Mouse (Mus musculus): ENCODE measurements around the gene D1Pas1. TPM values are rescaled to one million over a fixed set of nuclear protein-coding genes. Genes with fewer than 3 reads are reported as not detected.

Gene D1Pas1
- total RNA-seq, 1 experiment = 13.9 TPM

DNA sequence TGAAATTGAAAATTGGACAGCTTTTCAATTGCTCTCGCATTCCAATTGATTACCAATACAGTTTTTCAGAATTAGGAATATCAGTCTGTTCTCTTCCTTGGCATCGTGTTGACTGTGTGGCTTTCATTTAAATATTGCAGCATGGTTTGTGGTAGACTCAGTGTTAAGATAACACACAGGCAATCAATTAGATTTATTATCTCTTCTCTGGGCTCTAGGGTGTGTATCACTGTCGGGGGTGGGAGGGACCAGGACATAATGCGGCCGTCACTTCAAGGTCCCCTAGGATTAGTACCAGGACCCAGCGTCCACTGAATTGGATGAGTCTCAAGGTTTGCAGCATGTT lies 36.4 kb upstream of the D1Pas1 start:
- no peaks in the 10 kb centered on the region for H3K9me3 ChIP-seq (ENCODE audit: control insufficient read depth, insufficient read depth, low read depth, low read length)
- no peak for TF ChIP-seq ZC3H11A (IDR thresholded peaks at IDR 0.05; ENCODE audit: borderline replicate concordance, low read depth, low read length)
- TF ChIP-seq ZNF384 (IDR thresholded peaks at IDR 0.05; ENCODE audit: low read depth, low read length) = no peak
- no peak for TF ChIP-seq CHD2 (IDR thresholded peaks at IDR 0.05; ENCODE audit: low read depth, low read length)
- TF ChIP-seq HCFC1 (IDR thresholded peaks at IDR 0.05; ENCODE audit: borderline replicate concordance, insufficient read depth, low read length) = no peak
- no peak for TF ChIP-seq MAFK (IDR thresholded peaks at IDR 0.05; ENCODE audit: insufficient read depth, low read depth, low read length)
- no peak overlapping the region for H3K4me3 ChIP-seq (ENCODE audit: insufficient read depth in 1 of 2, low read depth in 1 of 2, low read length in 2 of 2, poor library complexity in 1 of 2, severe bottlenecking in 1 of 2)
- no peaks in the 10 kb centered on the region for H3K36me3 ChIP-seq (ENCODE audit: control insufficient read depth, insufficient read depth, low read length, poor library complexity, severe bottlenecking)
- no peak overlapping the region for H3K27ac ChIP-seq (ENCODE audit: insufficient read depth, low read depth, low read length, poor library complexity, severe bottlenecking)
- H3K9ac ChIP-seq (ENCODE audit: insufficient read depth, low read depth, low read length, poor library complexity, severe bottlenecking) = no peak overlapping the region
- peaks cover 0 to 7% of the 10 kb centered on the region in 2 experiments; a peak in 1 of 4 replicates for H3K4me1 ChIP-seq (ENCODE audit: control insufficient read depth in 2 of 2, insufficient read depth in 2 of 2, low read length in 2 of 2, poor library complexity in 1 of 2)
- DNase-seq (ENCODE audit: low read depth, low spot score) = no peak
- in situ Hi-C loops (cut with MboI; ENCODE audit: low sequenced_read_pairs in 2 of 2, unreplicated experiment in 2 of 2) = no loop called here

DNA sequence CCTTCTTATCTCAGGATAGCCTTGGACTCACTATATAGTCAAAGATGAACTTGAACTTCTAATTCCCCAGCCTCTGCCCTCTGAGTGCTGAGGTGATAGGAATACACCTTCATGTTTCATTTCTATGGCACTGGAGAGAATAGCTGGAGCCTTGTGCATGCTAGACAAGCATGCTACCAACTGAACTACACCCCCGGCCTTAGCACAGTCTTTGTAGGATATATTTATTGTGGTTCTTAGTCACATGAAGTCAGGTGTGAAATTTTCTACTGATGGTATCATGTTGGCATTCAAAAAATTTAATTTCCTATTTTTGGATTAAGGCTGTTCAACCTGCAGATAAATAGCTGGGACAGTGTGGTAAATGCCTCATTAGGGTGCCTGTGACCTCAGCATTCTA lies 33.0 kb upstream of the D1Pas1 start:
- H3K4me3 ChIP-seq (ENCODE audit: insufficient read depth in 1 of 2, low read depth in 1 of 2, low read length in 2 of 2, poor library complexity in 1 of 2, severe bottlenecking in 1 of 2) = no peak overlapping the region
- TF ChIP-seq CHD2 (IDR thresholded peaks at IDR 0.05; ENCODE audit: low read depth, low read length) (no peak), ZNF384 (IDR thresholded peaks at IDR 0.05; ENCODE audit: low read depth, low read length) (no peak), ZC3H11A (IDR thresholded peaks at IDR 0.05; ENCODE audit: borderline replicate concordance, low read depth, low read length) (no peak), HCFC1 (IDR thresholded peaks at IDR 0.05; ENCODE audit: borderline replicate concordance, insufficient read depth, low read length) (no peak), MAFK (IDR thresholded peaks at IDR 0.05; ENCODE audit: insufficient read depth, low read depth, low read length) (no peak)
- H3K9me3 ChIP-seq (ENCODE audit: control insufficient read depth, insufficient read depth, low read depth, low read length) = no peaks in the 10 kb centered on the region
- H3K4me1 ChIP-seq (ENCODE audit: control insufficient read depth in 2 of 2, insufficient read depth in 2 of 2, low read length in 2 of 2, poor library complexity in 1 of 2) = 0 out of 4 replicates have a peak, but pooled peaks cover 0 to 2% of the 10 kb centered on the region in 2 experiments
- no peak for DNase-seq (ENCODE audit: low read depth, low spot score)
- no peak overlapping the region for H3K9ac ChIP-seq (ENCODE audit: insufficient read depth, low read depth, low read length, poor library complexity, severe bottlenecking)
- in situ Hi-C loops (cut with MboI; ENCODE audit: low sequenced_read_pairs in 2 of 2, unreplicated experiment in 2 of 2) = no loop called here
- H3K27ac ChIP-seq (ENCODE audit: insufficient read depth, low read depth, low read length, poor library complexity, severe bottlenecking) = no peak overlapping the region
- no peaks in the 10 kb centered on the region for H3K36me3 ChIP-seq (ENCODE audit: control insufficient read depth, insufficient read depth, low read length, poor library complexity, severe bottlenecking)

DNA sequence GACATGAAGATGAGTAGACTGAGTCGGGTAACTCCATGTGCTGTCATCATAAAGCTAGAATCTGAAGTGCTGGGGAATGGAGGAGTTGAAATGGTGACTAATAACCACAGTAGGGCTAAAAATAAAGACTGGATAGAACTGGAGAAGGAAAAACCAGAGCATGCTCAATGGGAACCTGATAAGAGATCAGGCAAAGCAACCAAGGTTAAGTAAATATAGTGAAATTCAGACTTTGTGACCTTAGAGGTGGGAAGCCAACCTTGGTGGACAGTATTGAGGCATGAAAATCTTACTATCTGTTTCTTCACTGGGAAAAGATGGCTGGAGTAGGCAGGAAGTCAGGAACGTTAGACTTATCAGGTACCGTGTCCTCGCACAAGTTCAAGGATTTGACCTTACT lies 14.8 kb upstream of the D1Pas1 start:
- no peak overlapping the region for H3K4me3 ChIP-seq (ENCODE audit: insufficient read depth in 1 of 2, low read depth in 1 of 2, low read length in 2 of 2, poor library complexity in 1 of 2, severe bottlenecking in 1 of 2)
- H3K27ac ChIP-seq (ENCODE audit: insufficient read depth, low read depth, low read length, poor library complexity, severe bottlenecking) = no peak overlapping the region
- no peaks in the 10 kb centered on the region for H3K4me1 ChIP-seq (ENCODE audit: control insufficient read depth in 2 of 2, insufficient read depth in 2 of 2, low read length in 2 of 2, poor library complexity in 1 of 2)
- no peak overlapping the region for H3K9ac ChIP-seq (ENCODE audit: insufficient read depth, low read depth, low read length, poor library complexity, severe bottlenecking)
- DNase-seq (ENCODE audit: low read depth, low spot score) = no peak
- no peaks in the 10 kb centered on the region for H3K9me3 ChIP-seq (ENCODE audit: control insufficient read depth, insufficient read depth, low read depth, low read length)
- H3K36me3 ChIP-seq (ENCODE audit: control insufficient read depth, insufficient read depth, low read length, poor library complexity, severe bottlenecking) = no peaks in the 10 kb centered on the region
- TF ChIP-seq CHD2 (IDR thresholded peaks at IDR 0.05; ENCODE audit: low read depth, low read length) = no peak
- in situ Hi-C loops (cut with MboI; ENCODE audit: low sequenced_read_pairs in 2 of 2, unreplicated experiment in 2 of 2) = loop anchor here in 1 of 2 experiments (25.0 kb wide), 1 partner anchor 115 kb away; no protein-coding TSS in a partner anchor

DNA sequence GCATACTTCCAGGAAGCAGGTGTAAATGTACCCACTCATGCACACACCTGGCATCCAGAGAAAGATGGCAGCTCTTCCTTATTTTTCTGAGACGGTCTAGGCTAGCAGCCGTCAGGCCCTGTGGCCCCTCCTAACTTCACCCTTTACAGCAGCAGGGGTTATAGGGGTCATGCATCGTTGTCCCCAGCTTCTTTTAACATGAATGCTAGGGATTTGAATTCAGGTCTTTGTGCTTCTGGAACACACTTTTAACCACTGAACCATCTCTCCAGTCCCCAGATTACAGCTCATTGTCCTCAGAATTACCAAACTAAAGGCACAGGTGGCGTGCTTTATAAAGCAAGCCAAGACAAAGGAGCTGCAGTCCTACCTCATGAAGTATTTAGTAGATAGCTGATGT lies 12.6 kb upstream of the D1Pas1 start:
- H3K4me1 ChIP-seq (ENCODE audit: control insufficient read depth in 2 of 2, insufficient read depth in 2 of 2, low read length in 2 of 2, poor library complexity in 1 of 2) = no peaks in the 10 kb centered on the region
- DNase-seq (ENCODE audit: low read depth, low spot score) = no peak
- in situ Hi-C loops (cut with MboI; ENCODE audit: low sequenced_read_pairs in 2 of 2, unreplicated experiment in 2 of 2) = loop anchor here in 1 of 2 experiments (25.0 kb wide), 1 partner anchor 117 kb away; no protein-coding TSS in a partner anchor

DNA sequence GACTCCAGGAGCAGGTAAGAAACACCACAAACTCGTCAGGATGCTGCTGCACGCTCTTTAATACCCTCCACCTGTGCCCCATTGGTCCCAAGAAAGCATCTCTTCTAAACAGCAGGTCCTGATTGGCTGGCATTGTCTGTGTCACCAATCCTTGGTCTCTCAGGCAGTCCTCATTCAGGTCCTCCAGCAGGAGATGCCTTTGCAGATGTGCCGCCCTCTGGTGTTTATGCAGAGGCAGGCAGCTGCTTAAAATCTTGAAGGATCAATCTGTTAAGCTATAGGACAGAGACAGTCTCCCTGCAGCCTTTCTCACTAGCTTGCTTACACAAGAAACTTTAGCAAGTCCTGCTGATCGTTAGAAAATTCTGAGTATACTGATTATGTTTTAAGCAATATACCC lies 7.8 kb upstream of the D1Pas1 start:
- no peak overlapping the region for H3K27ac ChIP-seq (ENCODE audit: insufficient read depth, low read depth, low read length, poor library complexity, severe bottlenecking)
- TF ChIP-seq MAFK (IDR thresholded peaks at IDR 0.05; ENCODE audit: insufficient read depth, low read depth, low read length) (no peak), ZNF384 (IDR thresholded peaks at IDR 0.05; ENCODE audit: low read depth, low read length) (no peak), HCFC1 (IDR thresholded peaks at IDR 0.05; ENCODE audit: borderline replicate concordance, insufficient read depth, low read length) (no peak), CHD2 (IDR thresholded peaks at IDR 0.05; ENCODE audit: low read depth, low read length) (no peak), ZC3H11A (IDR thresholded peaks at IDR 0.05; ENCODE audit: borderline replicate concordance, low read depth, low read length) (peak; percentile 67; the same call in 1 of the 2 replicates)
- H3K9me3 ChIP-seq (ENCODE audit: control insufficient read depth, insufficient read depth, low read depth, low read length) = no peaks in the 10 kb centered on the region
- in situ Hi-C loops (cut with MboI; ENCODE audit: low sequenced_read_pairs in 2 of 2, unreplicated experiment in 2 of 2) = loop anchor here in 1 of 2 experiments (25.0 kb wide), 1 partner anchor 122 kb away; no protein-coding TSS in a partner anchor
- no peak for DNase-seq (ENCODE audit: low read depth, low spot score)
- H3K9ac ChIP-seq (ENCODE audit: insufficient read depth, low read depth, low read length, poor library complexity, severe bottlenecking) = no peak overlapping the region
- no peaks in the 10 kb centered on the region for H3K36me3 ChIP-seq (ENCODE audit: control insufficient read depth, insufficient read depth, low read length, poor library complexity, severe bottlenecking)
- no peaks in the 10 kb centered on the region for H3K4me1 ChIP-seq (ENCODE audit: control insufficient read depth in 2 of 2, insufficient read depth in 2 of 2, low read length in 2 of 2, poor library complexity in 1 of 2)
- H3K4me3 ChIP-seq (ENCODE audit: insufficient read depth in 1 of 2, low read depth in 1 of 2, low read length in 2 of 2, poor library complexity in 1 of 2, severe bottlenecking in 1 of 2) = no peak overlapping the region

More for the DNA sequence above, 12.6 kb upstream of the D1Pas1 start:
- Histone ChIP-seq H3K36me3 (ENCODE audit: control insufficient read depth, insufficient read depth, low read length, poor library complexity, severe bottlenecking) (no peaks in the 10 kb centered on the region), H3K9me3 (ENCODE audit: control insufficient read depth, insufficient read depth, low read depth, low read length) (no peaks in the 10 kb centered on the region), H3K9ac (ENCODE audit: insufficient read depth, low read depth, low read length, poor library complexity, severe bottlenecking) (no peak overlapping the region), H3K27ac (ENCODE audit: insufficient read depth, low read depth, low read length, poor library complexity, severe bottlenecking) (no peak overlapping the region), H3K4me3 (ENCODE audit: insufficient read depth in 1 of 2, low read depth in 1 of 2, low read length in 2 of 2, poor library complexity in 1 of 2, severe bottlenecking in 1 of 2) (no peak overlapping the region)
- no peak for TF ChIP-seq CHD2 (IDR thresholded peaks at IDR 0.05; ENCODE audit: low read depth, low read length)
- no peak for TF ChIP-seq ZC3H11A (IDR thresholded peaks at IDR 0.05; ENCODE audit: borderline replicate concordance, low read depth, low read length)
- no peak for TF ChIP-seq HCFC1 (IDR thresholded peaks at IDR 0.05; ENCODE audit: borderline replicate concordance, insufficient read depth, low read length)
- TF ChIP-seq MAFK (IDR thresholded peaks at IDR 0.05; ENCODE audit: insufficient read depth, low read depth, low read length) = no peak
- no peak for TF ChIP-seq ZNF384 (IDR thresholded peaks at IDR 0.05; ENCODE audit: low read depth, low read length)

Measured in ES-E14 (cell line).